Mouse (Mus musculus) liver, embryonic 11.5 days (tissue): ENCODE results near the gene Galntl6. TPM values are rescaled to one million over a fixed set of nuclear protein-coding genes. Genes with fewer than 3 reads are reported as not detected.

Source experiments
- ATAC-seq: fragments of 200-750 bp; cut with Nextera tagmentation; replicated peaks from 2 replicates; pipeline ENCODE4 v1.8.0; 2017; ENCODE audit warnings: moderate number of reproducible peaks, mild to moderate bottlenecking, moderate TSS enrichment, moderate library complexity; ENCODE audit not compliant: low FRiP score
- DNase-seq: peaks from one replicate; pipeline ENCODE4 v3.0.0-alpha.2; 2017; ENCODE audit warnings: low spot score
- H3K27ac ChIP-seq: fragments of 300-500 bp; sonication (generic); 2 replicates; pipeline ENCODE4 v1.5.1; 2014; ENCODE audit warnings: mild to moderate bottlenecking, low read depth, low read length, control low read depth
- H3K27me3 ChIP-seq: fragments of 300-500 bp; sonication (generic); replicated peaks from 2 replicates; pipeline ENCODE4 v1.6.1; 2014; ENCODE audit warnings: low read length, mixed read lengths; ENCODE audit not compliant: control insufficient read depth, insufficient read depth
- H3K36me3 ChIP-seq: fragments of 300-500 bp; sonication (generic); 2 replicates; pipeline ENCODE4 v1.6.1; 2014; ENCODE audit warnings: mild to moderate bottlenecking, low read length, moderate library complexity, mixed read lengths; ENCODE audit not compliant: control insufficient read depth, insufficient read depth
- H3K4me1 ChIP-seq: fragments of 300-500 bp; sonication (generic); replicated peaks from 2 replicates; pipeline ENCODE4 v1.6.1; 2014; ENCODE audit warnings: low read length, mixed read lengths; ENCODE audit not compliant: control insufficient read depth, insufficient read depth
- H3K4me2 ChIP-seq: fragments of 300-500 bp; sonication (generic); 2 replicates; pipeline ENCODE4 v1.6.1; 2014; ENCODE audit warnings: mild to moderate bottlenecking, control low read depth, moderate library complexity
- H3K4me3 ChIP-seq: fragments of 300-500 bp; sonication (generic); 2 replicates; pipeline ENCODE4 v1.5.1; 2014; ENCODE audit warnings: low read depth, low read length, control low read depth
- H3K9ac ChIP-seq: fragments of 300-500 bp; sonication (generic); 2 replicates; pipeline ENCODE4 v1.6.1; 2014; ENCODE audit warnings: low read depth, low read length, control low read depth
- H3K9me3 ChIP-seq: fragments of 300-500 bp; sonication (generic); 2 replicates; pipeline ENCODE4 v1.6.1; 2016; ENCODE audit warnings: low read length, inconsistent platforms, mixed read lengths; ENCODE audit not compliant: control insufficient read depth
- WGBS: fragments of 180-500 bp; shearing (Covaris S2); extraction: QIAGEN DNeasy Blood & Tissue Kit; methylation state at CpG from one replicate; pipeline ENCODE4 v1.1.7; 2014; 5-methylcytosine and 5-hydroxymethylcytosine counted together
- polyA plus RNA-seq: library from polyadenylated mRNA; unstranded; fragments of >200 nt; fragmentation: Nextera tagmentation; extraction: Ambion mirVana; gene quantifications from 2 replicates; pipeline ENCODE4 v1.2.1, GENCODE M21; 2014

Gene Galntl6
- polyA plus RNA-seq, 1 experiment from 2014 or later, result 0.27 TPM

DNA sequence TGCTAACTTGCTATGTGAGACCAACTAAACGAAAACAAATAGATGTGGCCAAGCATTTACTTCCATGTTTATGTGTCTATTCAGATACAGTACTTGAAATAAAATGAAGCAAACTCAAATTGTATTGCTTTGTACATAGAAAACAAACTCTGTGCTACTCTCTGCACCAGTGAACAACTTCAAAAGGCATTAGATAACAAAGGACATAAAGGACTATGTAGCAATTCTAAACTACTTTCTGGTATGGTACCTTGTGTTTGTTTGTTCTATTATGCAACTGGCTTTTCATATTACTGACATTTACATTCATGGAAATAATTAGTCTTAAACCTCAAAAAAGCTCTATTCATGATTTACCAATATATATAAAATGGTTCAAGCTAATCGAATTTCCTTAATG is 344.4 kb downstream of the Galntl6 start:
- Histone ChIP-seq H3K9me3 (no peaks in the 10 kb centered on the region), H3K9ac (no peak overlapping the region), H3K36me3 (no peaks in the 10 kb centered on the region), H3K4me2 (no peak overlapping the region), H3K27me3 (no peaks in the 10 kb centered on the region), H3K4me1 (no peaks in the 10 kb centered on the region), H3K4me3 (no peak overlapping the region), H3K27ac (no peak overlapping the region)
- ATAC-seq (no peak), DNase-seq (no peak)
- 60% methylated on average over 2 of the region's 2 CpGs for WGBS

- Histone ChIP-seq H3K9ac (no peak overlapping the region), H3K4me3 (no peak overlapping the region), H3K4me1 (no peaks in the 10 kb centered on the region), H3K9me3 (no peaks in the 10 kb centered on the region), H3K27me3 (no peaks in the 10 kb centered on the region), H3K27ac (no peak overlapping the region), H3K4me2 (no peak overlapping the region), H3K36me3 (no peaks in the 10 kb centered on the region)
- ATAC-seq (no peak), DNase-seq (no peak)
- WGBS, result 55% methylated on average over 2 of the region's 2 CpGs
Observed at GRCm38 (mm10) chr8:58566115-58566514, 346.3 kb downstream of the Galntl6 start.

DNA sequence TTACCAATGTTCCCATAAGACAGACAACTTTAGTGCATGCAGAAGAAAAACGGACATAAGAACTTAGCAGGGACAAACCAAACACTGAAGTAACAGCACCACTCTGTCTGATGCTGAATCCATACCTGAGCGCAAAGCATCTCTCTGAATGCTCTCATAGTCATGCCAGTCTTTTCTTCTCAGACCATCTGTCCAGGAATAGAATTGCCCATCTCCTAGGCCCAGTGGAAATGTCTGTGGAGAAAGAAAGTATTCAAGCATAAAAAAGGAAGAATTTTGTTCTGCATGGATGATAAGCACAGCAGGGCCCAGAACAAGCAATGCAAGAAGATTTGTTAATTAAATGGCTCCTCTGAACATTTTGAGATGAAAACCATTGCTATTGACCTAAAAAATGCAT is 376.7 kb downstream of the Galntl6 start:
- Histone ChIP-seq H3K9ac (no peak overlapping the region), H3K27ac (no peak overlapping the region), H3K4me2 (no peak overlapping the region), H3K9me3 (no peaks in the 10 kb centered on the region), H3K4me1 (no peaks in the 10 kb centered on the region), H3K36me3 (no peaks in the 10 kb centered on the region), H3K4me3 (no peak overlapping the region), H3K27me3 (no peaks in the 10 kb centered on the region)
- WGBS, result 85% methylated on average over 2 of the region's 2 CpGs
- no peak for ATAC-seq
- no peak for DNase-seq

GRCm38 (mm10) chr8:58534631-58535030 is 377.8 kb downstream of the Galntl6 start:
- Histone ChIP-seq H3K27ac (no peak overlapping the region), H3K9me3 (no peaks in the 10 kb centered on the region), H3K9ac (no peak overlapping the region), H3K4me2 (no peak overlapping the region), H3K27me3 (no peaks in the 10 kb centered on the region), H3K4me1 (no peaks in the 10 kb centered on the region), H3K4me3 (no peak overlapping the region), H3K36me3 (no peaks in the 10 kb centered on the region)
- ATAC-seq, result no peak
- no peak for DNase-seq

DNA sequence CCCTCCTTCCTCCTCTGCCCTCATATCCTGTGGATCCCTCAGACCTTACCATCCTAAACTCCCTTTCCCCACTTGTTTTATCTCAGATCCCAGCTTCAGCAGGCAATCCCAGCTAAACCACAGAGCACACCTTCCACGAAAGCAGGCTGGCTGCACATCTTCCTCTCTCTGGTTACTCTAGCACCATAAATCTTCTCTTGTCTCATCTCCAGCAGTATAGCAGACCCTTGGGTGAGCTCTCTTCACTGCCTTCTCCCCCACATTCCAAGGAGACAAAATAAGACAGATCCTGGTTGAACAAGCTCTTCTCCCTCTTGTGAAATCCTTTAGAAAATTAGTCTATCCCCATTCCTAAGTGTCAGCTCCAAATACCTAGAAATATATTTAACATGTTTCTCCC is 389.0 kb downstream of the Galntl6 start:
- H3K9ac ChIP-seq, result no peak overlapping the region
- no peak overlapping the region for H3K4me2 ChIP-seq
- H3K4me3 ChIP-seq, result no peak overlapping the region
- no peak overlapping the region for H3K27ac ChIP-seq
- H3K9me3 ChIP-seq, result no peaks in the 10 kb centered on the region
- no peaks in the 10 kb centered on the region for H3K4me1 ChIP-seq
- H3K27me3 ChIP-seq, result no peaks in the 10 kb centered on the region
- 13% methylated on average over 1 of the region's 1 CpGs for WGBS
- ATAC-seq (no peak), DNase-seq (no peak)
- H3K36me3 ChIP-seq, result no peaks in the 10 kb centered on the region

GRCm38 (mm10) chr8:58521932-58522331 is 390.5 kb downstream of the Galntl6 start:
- no peak for ATAC-seq
- H3K9ac ChIP-seq, result no peak overlapping the region
- H3K4me2 ChIP-seq, result no peak overlapping the region
- H3K27me3 ChIP-seq, result no peaks in the 10 kb centered on the region
- H3K9me3 ChIP-seq, result no peaks in the 10 kb centered on the region
- H3K36me3 ChIP-seq, result no peaks in the 10 kb centered on the region
- no peaks in the 10 kb centered on the region for H3K4me1 ChIP-seq
- no peak overlapping the region for H3K4me3 ChIP-seq
- no peak overlapping the region for H3K27ac ChIP-seq
- no peak for DNase-seq

DNA sequence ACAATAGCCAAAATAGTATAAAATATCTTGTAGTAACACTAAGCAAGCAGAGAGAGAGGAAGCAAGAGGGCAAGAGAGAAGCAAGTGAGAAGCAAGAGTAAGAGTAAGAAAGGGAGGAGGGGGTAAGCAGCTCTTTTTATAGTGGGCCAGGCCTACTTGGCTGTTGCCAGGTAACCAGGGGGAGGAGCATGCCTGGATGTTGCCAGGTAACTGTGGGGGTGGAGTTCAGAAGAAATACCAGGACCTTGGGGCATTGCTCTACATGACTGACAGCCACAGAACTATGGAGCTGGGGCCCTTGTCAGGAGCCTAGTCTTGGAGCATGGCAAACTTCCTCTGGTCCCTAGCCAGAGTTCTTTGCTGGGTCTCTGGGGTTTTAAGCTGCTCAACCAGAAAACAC is 401.9 kb downstream of the Galntl6 start:
- Histone ChIP-seq H3K9ac (no peak overlapping the region), H3K4me1 (no peaks in the 10 kb centered on the region), H3K36me3 (no peaks in the 10 kb centered on the region), H3K9me3 (no peaks in the 10 kb centered on the region), H3K4me2 (no peak overlapping the region), H3K27me3 (no peaks in the 10 kb centered on the region), H3K27ac (no peak overlapping the region), H3K4me3 (no peak overlapping the region)
- DNase-seq (no peak), ATAC-seq (no peak)

GRCm38 (mm10) chr8:58509051-58509450 is 403.4 kb downstream of the Galntl6 start:
- WGBS, result 69% methylated on average over 1 of the region's 1 CpGs
- H3K9ac ChIP-seq, result no peak overlapping the region
- no peak overlapping the region for H3K27ac ChIP-seq
- no peak overlapping the region for H3K4me3 ChIP-seq
- H3K4me1 ChIP-seq, result no peaks in the 10 kb centered on the region
- no peak for ATAC-seq
- no peaks in the 10 kb centered on the region for H3K36me3 ChIP-seq
- no peak overlapping the region for H3K4me2 ChIP-seq
- DNase-seq, result no peak
- H3K9me3 ChIP-seq, result no peaks in the 10 kb centered on the region
- no peaks in the 10 kb centered on the region for H3K27me3 ChIP-seq

GRCm38 (mm10) chr8:58487099-58487498 is 425.3 kb downstream of the Galntl6 start:
- no peaks in the 10 kb centered on the region for H3K4me1 ChIP-seq
- no peak overlapping the region for H3K27ac ChIP-seq
- no peaks in the 10 kb centered on the region for H3K9me3 ChIP-seq
- WGBS, result 70% methylated on average over 4 of the region's 4 CpGs
- no peaks in the 10 kb centered on the region for H3K36me3 ChIP-seq
- H3K9ac ChIP-seq, result no peak overlapping the region
- DNase-seq (no peak), ATAC-seq (no peak)
- H3K27me3 ChIP-seq, result no peaks in the 10 kb centered on the region
- H3K4me3 ChIP-seq, result no peak overlapping the region
- H3K4me2 ChIP-seq, result no peak overlapping the region
